Mouse (Mus musculus): ENCODE results near the gene Mrpl18. TPM values are rescaled to one million over a fixed set of nuclear protein-coding genes. Genes with fewer than 3 reads are reported as not detected.

Gene Mrpl18
- total and polyA plus RNA-seq, 2 experiments, result 41.2 to 54.6 TPM

DNA sequence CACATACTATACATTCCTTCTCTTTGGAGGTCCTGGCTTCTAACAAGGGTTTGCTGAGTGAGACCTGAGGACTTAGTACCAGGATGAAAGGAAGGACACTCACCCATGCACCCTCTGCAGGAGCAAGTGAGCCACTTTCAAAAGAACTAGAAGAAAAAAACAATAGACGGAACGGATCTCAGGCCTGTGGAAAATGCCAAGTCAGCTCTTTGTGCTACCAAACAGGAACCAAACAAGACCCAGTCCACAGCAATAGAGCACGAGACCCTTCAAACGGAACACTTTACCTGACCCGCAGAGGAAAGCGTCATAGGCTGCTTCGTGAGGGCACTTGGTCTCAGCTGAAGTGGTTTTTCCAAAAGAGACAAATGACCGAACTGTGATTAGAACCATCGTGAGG is 24.1 kb downstream of the Mrpl18 start:
- H3K4me1 ChIP-seq (ENCODE audit: control insufficient read depth, insufficient read depth, low read length), result no peaks in the 10 kb centered on the region
- H3K27me3 ChIP-seq (ENCODE audit: control insufficient read depth, insufficient read depth, low read length), result no peaks in the 10 kb centered on the region
- no peak overlapping the region for H3K27ac ChIP-seq (replicated peaks; ENCODE audit: insufficient read depth, low read depth, low read length)
- no peak for DNase-seq (ENCODE audit: extremely low read depth, low read depth, low spot score)
- H3K79me2 ChIP-seq (ENCODE audit: control insufficient read depth, insufficient read depth, low read length), result no peaks in the 10 kb centered on the region
- TF ChIP-seq CTCF (IDR thresholded peaks at IDR 0.05; ENCODE audit: low read depth, low read length) (no peak), POLR2A (IDR thresholded peaks at IDR 0.05; ENCODE audit: extremely low read depth, insufficient read depth, low read length) (no peak)
- H3K36me3 ChIP-seq (ENCODE audit: control insufficient read depth, insufficient read depth, low read length), result peaks cover 6% of the 10 kb centered on the region; the same call in 1 of the 2 replicates
- H3K4me3 ChIP-seq (ENCODE audit: insufficient read depth, low read depth, low read length), result no peak overlapping the region
- WGBS, result 81% methylated on average over 9 of the region's 9 CpGs
- H3K9ac ChIP-seq (ENCODE audit: low read depth, low read length), result no peak overlapping the region

DNA sequence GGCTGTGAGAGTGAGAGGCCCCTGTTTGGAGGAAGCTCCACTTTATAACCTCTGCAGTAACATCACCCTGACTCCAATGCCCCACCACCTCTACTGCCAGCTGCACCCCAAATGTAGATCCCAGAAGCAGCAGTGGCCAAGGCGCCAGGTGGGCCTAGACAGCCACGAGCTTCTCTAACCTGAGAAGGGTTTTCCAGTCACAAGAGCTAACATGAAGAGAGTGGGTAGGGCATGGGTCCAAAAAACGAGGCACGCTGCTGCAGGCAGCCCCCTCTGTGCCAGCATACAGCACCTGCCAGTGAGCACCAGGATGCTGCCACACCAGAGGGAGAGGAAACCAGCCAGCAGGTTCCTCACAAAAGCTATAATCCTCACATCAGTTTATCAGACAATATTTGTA is 25.1 kb downstream of the Mrpl18 start:
- no peak for DNase-seq (ENCODE audit: extremely low read depth, low read depth, low spot score)
- WGBS, result 86% methylated on average over 4 of the region's 4 CpGs
- TF ChIP-seq CTCF (IDR thresholded peaks at IDR 0.05; ENCODE audit: low read depth, low read length), result no peak
- no peak for TF ChIP-seq POLR2A (IDR thresholded peaks at IDR 0.05; ENCODE audit: extremely low read depth, insufficient read depth, low read length)
- Histone ChIP-seq H3K4me3 (ENCODE audit: insufficient read depth, low read depth, low read length) (no peak overlapping the region), H3K36me3 (ENCODE audit: control insufficient read depth, insufficient read depth, low read length) (peaks cover 5% of the 10 kb centered on the region; the same call in 1 of the 2 replicates), H3K27ac (replicated peaks; ENCODE audit: insufficient read depth, low read depth, low read length) (no peak overlapping the region), H3K4me1 (ENCODE audit: control insufficient read depth, insufficient read depth, low read length) (no peaks in the 10 kb centered on the region), H3K9ac (ENCODE audit: low read depth, low read length) (no peak overlapping the region), H3K27me3 (ENCODE audit: control insufficient read depth, insufficient read depth, low read length) (no peaks in the 10 kb centered on the region), H3K79me2 (ENCODE audit: control insufficient read depth, insufficient read depth, low read length) (no peaks in the 10 kb centered on the region)

GRCm38 (mm10) chr17:12887021-12887775 is 28.9 kb downstream of the Mrpl18 start:
- Histone ChIP-seq H3K36me3 (ENCODE audit: control insufficient read depth, insufficient read depth, low read length) (no peaks in the 10 kb centered on the region; the same call in 1 of the 2 replicates), H3K4me3 (ENCODE audit: insufficient read depth, low read depth, low read length) (no peak overlapping the region), H3K27me3 (ENCODE audit: control insufficient read depth, insufficient read depth, low read length) (no peaks in the 10 kb centered on the region), H3K79me2 (ENCODE audit: control insufficient read depth, insufficient read depth, low read length) (no peaks in the 10 kb centered on the region), H3K4me1 (ENCODE audit: control insufficient read depth, insufficient read depth, low read length) (no peaks in the 10 kb centered on the region), H3K27ac (replicated peaks; ENCODE audit: insufficient read depth, low read depth, low read length) (no peak overlapping the region), H3K9ac (ENCODE audit: low read depth, low read length) (no peak overlapping the region)
- 70% methylated on average over 15 of the region's 15 CpGs for WGBS
- no peak for DNase-seq (ENCODE audit: extremely low read depth, low read depth, low spot score)
- TF ChIP-seq CTCF (IDR thresholded peaks at IDR 0.05; ENCODE audit: low read depth, low read length) (no peak), POLR2A (IDR thresholded peaks at IDR 0.05; ENCODE audit: extremely low read depth, insufficient read depth, low read length) (no peak)

DNA sequence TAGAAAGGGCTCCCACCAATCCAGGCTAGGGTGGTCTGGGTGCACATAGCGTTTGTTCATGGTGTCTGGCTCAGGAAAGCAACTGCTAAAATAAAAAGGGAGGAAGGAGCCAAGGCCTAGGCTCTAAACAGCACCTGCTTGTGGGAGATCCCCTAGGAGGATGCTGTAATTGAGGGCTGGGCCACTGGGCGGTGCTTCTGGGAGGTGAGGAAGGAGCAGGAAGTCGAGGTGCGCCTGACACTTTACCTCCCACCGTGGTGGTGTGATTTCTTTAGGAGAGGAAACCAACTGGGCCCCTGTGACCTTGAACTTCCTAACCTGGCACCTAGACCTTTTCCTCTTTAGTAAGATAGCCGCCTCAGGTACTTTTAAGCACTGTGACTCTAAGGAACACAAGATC is 29.5 kb downstream of the Mrpl18 start:
- DNase-seq (ENCODE audit: extremely low read depth, low read depth, low spot score), result no peak
- no peak overlapping the region for H3K9ac ChIP-seq (ENCODE audit: low read depth, low read length)
- H3K79me2 ChIP-seq (ENCODE audit: control insufficient read depth, insufficient read depth, low read length), result no peaks in the 10 kb centered on the region
- no peak overlapping the region for H3K4me3 ChIP-seq (ENCODE audit: insufficient read depth, low read depth, low read length)
- WGBS, result 63% methylated on average over 6 of the region's 6 CpGs
- no peaks in the 10 kb centered on the region for H3K27me3 ChIP-seq (ENCODE audit: control insufficient read depth, insufficient read depth, low read length)
- no peaks in the 10 kb centered on the region; the same call in 1 of the 2 replicates for H3K36me3 ChIP-seq (ENCODE audit: control insufficient read depth, insufficient read depth, low read length)
- H3K27ac ChIP-seq (replicated peaks; ENCODE audit: insufficient read depth, low read depth, low read length), result no peak overlapping the region
- TF ChIP-seq POLR2A (IDR thresholded peaks at IDR 0.05; ENCODE audit: extremely low read depth, insufficient read depth, low read length) (no peak), CTCF (IDR thresholded peaks at IDR 0.05; ENCODE audit: low read depth, low read length) (no peak)
- no peaks in the 10 kb centered on the region for H3K4me1 ChIP-seq (ENCODE audit: control insufficient read depth, insufficient read depth, low read length)

- no peak for DNase-seq (ENCODE audit: extremely low read depth, low read depth, low spot score)
- H3K27me3 ChIP-seq (ENCODE audit: control insufficient read depth, insufficient read depth, low read length), result 0 out of 2 replicates have a peak, but pooled peaks cover 3% of the 10 kb centered on the region
Observed at GRCm38 (mm10) chr17:12881216-12881615, 34.9 kb downstream of the Mrpl18 start.

DNA sequence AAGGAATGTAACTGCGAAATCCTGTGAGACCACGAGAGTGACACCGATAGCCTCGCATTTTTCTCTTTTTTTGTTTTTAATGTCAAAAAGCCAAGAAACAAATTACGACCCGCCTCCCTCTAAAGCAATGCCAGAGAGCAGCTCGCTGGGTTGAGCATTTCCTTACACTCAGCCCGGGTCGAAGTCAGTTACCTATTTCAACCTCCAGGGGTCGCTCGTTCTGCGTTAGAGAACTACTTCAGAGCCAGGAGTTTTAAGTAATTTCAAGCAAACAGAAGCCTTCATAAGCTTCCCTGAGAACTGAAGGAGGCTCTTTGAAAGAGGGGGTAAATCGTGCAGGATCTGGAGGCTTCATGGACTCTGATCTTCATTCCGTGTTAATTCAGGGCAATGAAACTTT is 36.0 kb downstream of the Mrpl18 start:
- Histone ChIP-seq H3K79me2 (ENCODE audit: control insufficient read depth, insufficient read depth, low read length) (no peaks in the 10 kb centered on the region), H3K4me3 (ENCODE audit: insufficient read depth, low read depth, low read length) (no peak overlapping the region), H3K27me3 (ENCODE audit: control insufficient read depth, insufficient read depth, low read length) (0 out of 2 replicates have a peak, but pooled peaks cover 3% of the 10 kb centered on the region), H3K4me1 (ENCODE audit: control insufficient read depth, insufficient read depth, low read length) (no peaks in the 10 kb centered on the region), H3K27ac (replicated peaks; ENCODE audit: insufficient read depth, low read depth, low read length) (no peak overlapping the region), H3K36me3 (ENCODE audit: control insufficient read depth, insufficient read depth, low read length) (no peaks in the 10 kb centered on the region), H3K9ac (ENCODE audit: low read depth, low read length) (no peak overlapping the region)
- 3% methylated on average over 14 of the region's 14 CpGs for WGBS
- DNase-seq (ENCODE audit: extremely low read depth, low read depth, low spot score), result peak; percentile 63
- TF ChIP-seq CTCF (IDR thresholded peaks at IDR 0.05; ENCODE audit: low read depth, low read length) (peak; percentile 73), POLR2A (IDR thresholded peaks at IDR 0.05; ENCODE audit: extremely low read depth, insufficient read depth, low read length) (no peak)

More at GRCm38 (mm10) chr17:12881216-12881615, 34.9 kb downstream of the Mrpl18 start:
- H3K4me1 ChIP-seq (ENCODE audit: control insufficient read depth, insufficient read depth, low read length), result no peaks in the 10 kb centered on the region
- no peak overlapping the region for H3K27ac ChIP-seq (replicated peaks; ENCODE audit: insufficient read depth, low read depth, low read length)
- no peak overlapping the region for H3K9ac ChIP-seq (ENCODE audit: low read depth, low read length)
- 90% methylated on average over 1 of the region's 1 CpGs for WGBS
- H3K79me2 ChIP-seq (ENCODE audit: control insufficient read depth, insufficient read depth, low read length), result no peaks in the 10 kb centered on the region
- H3K4me3 ChIP-seq (ENCODE audit: insufficient read depth, low read depth, low read length), result no peak overlapping the region
- TF ChIP-seq POLR2A (IDR thresholded peaks at IDR 0.05; ENCODE audit: extremely low read depth, insufficient read depth, low read length) (no peak), CTCF (IDR thresholded peaks at IDR 0.05; ENCODE audit: low read depth, low read length) (no peak)
- H3K36me3 ChIP-seq (ENCODE audit: control insufficient read depth, insufficient read depth, low read length), result no peaks in the 10 kb centered on the region
